ENCODE assay signal across 12 mouse cellular contexts in genomic region chr8:15496248-15496647, GRCm38 (mm10).
A peak's percentile ranks its signal among the peaks of the same experiment; 100 is the strongest.
DNase-seq lines count a peak whose midpoint lies in the region; ATAC-seq lines count a peak whose summit lies in the region.
"Had no signal": no experiment of that assay in that cellular context is flagged by ENCODE, and none has a peak within 500 bp of the region (broad histone marks: within the 10 kb centered on the region; RNA-seq: fewer than 3 reads in every experiment).

No protein-coding gene starts in this region.

- no peaks in the 10 kb centered on the region for H3K9me3 ChIP-seq in hindbrain, embryonic 14.5 days (ENCODE audit: control insufficient read depth, low read length)
- H3K9me3 ChIP-seq in hindbrain, embryonic 13.5 days = no peaks in the 10 kb centered on the region
- no peaks in the 10 kb centered on the region for H3K9me3 ChIP-seq in forebrain, embryonic 16.5 days (ENCODE audit: control insufficient read depth, low read length)
- H3K9me3 ChIP-seq: neural tube, embryonic 13.5 days had no signal

- no peak overlapping the region for H3K4me2 ChIP-seq in hindbrain, embryonic 14.5 days (replicated peaks)
- no peak overlapping the region for H3K4me2 ChIP-seq in hindbrain, embryonic 13.5 days
- H3K4me2 ChIP-seq in forebrain, embryonic 16.5 days (ENCODE audit: low read length) = no peak overlapping the region
- H3K4me2 ChIP-seq: neural tube, embryonic 13.5 days had no signal

- 76% methylated on average over 11 of the region's 11 CpGs for WGBS in hindbrain, embryonic 14.5 days
- 78% methylated on average over 11 of the region's 11 CpGs for WGBS in hindbrain, embryonic 13.5 days
- 64% methylated on average over 11 of the region's 11 CpGs for WGBS in forebrain, embryonic 16.5 days

- H3K4me3 ChIP-seq in hindbrain, embryonic 14.5 days (replicated peaks; ENCODE audit: low read length) = no peak overlapping the region
- H3K4me3 ChIP-seq in hindbrain, embryonic 13.5 days = no peak overlapping the region
- no peak overlapping the region for H3K4me3 ChIP-seq in forebrain, embryonic 16.5 days (replicated peaks; ENCODE audit: low read length)
- H3K4me3 ChIP-seq: neural tube, embryonic 13.5 days had no signal

- H3K27ac ChIP-seq in hindbrain, embryonic 14.5 days = no peak overlapping the region
- H3K27ac ChIP-seq in hindbrain, embryonic 13.5 days = no peak overlapping the region
- peak overlapping the region; percentile 3; the same call in 1 of the 2 replicates for H3K27ac ChIP-seq in forebrain, embryonic 16.5 days (ENCODE audit: low read length)
- H3K27ac ChIP-seq: neural tube, embryonic 13.5 days had no signal

- H3K36me3 ChIP-seq in hindbrain, embryonic 14.5 days (replicated peaks; ENCODE audit: control insufficient read depth, insufficient read depth) = no peaks in the 10 kb centered on the region
- no peaks in the 10 kb centered on the region for H3K36me3 ChIP-seq in hindbrain, embryonic 13.5 days
- no peaks in the 10 kb centered on the region for H3K36me3 ChIP-seq in forebrain, embryonic 16.5 days (ENCODE audit: control insufficient read depth, insufficient read depth)
- H3K36me3 ChIP-seq: neural tube, embryonic 13.5 days had no signal

- no peak for ATAC-seq in hindbrain, embryonic 14.5 days (ENCODE audit: low FRiP score)
- ATAC-seq in hindbrain, embryonic 13.5 days (ENCODE audit: low FRiP score) = no peak
- ATAC-seq in forebrain, embryonic 16.5 days = peak; percentile 85
- ATAC-seq: Patski had no signal

- H3K4me1 ChIP-seq in hindbrain, embryonic 14.5 days (replicated peaks; ENCODE audit: control insufficient read depth, insufficient read depth, low read length) = no peaks in the 10 kb centered on the region
- H3K4me1 ChIP-seq in hindbrain, embryonic 13.5 days (replicated peaks) = no peaks in the 10 kb centered on the region
- no peaks in the 10 kb centered on the region for H3K4me1 ChIP-seq in forebrain, embryonic 16.5 days (replicated peaks; ENCODE audit: control insufficient read depth, insufficient read depth, low read length)

- H3K9ac ChIP-seq in hindbrain, embryonic 14.5 days = no peak overlapping the region
- no peak overlapping the region for H3K9ac ChIP-seq in hindbrain, embryonic 13.5 days
- no peak overlapping the region for H3K9ac ChIP-seq in forebrain, embryonic 16.5 days (replicated peaks; ENCODE audit: low read depth, low read length)
- H3K9ac ChIP-seq: neural tube, embryonic 13.5 days had no signal

- no peaks in the 10 kb centered on the region for H3K27me3 ChIP-seq in hindbrain, embryonic 14.5 days (ENCODE audit: control insufficient read depth, insufficient read depth, low read length)
- no peaks in the 10 kb centered on the region for H3K27me3 ChIP-seq in hindbrain, embryonic 13.5 days
- H3K27me3 ChIP-seq in forebrain, embryonic 16.5 days (replicated peaks; ENCODE audit: control insufficient read depth, insufficient read depth, low read length) = no peaks in the 10 kb centered on the region
- H3K27me3 ChIP-seq: neural tube, embryonic 13.5 days had no signal

- DNase-seq in hindbrain, embryonic 14.5 days (ENCODE audit: low spot score) = peak; percentile 43
- DNase-seq in left cerebral cortex, adult 18-20 months (ENCODE audit: low spot score in 2 of 2) = peak; percentile 70 to 83
- peak; percentile 82 to 91 for DNase-seq in right cerebral cortex, postnatal 10 days (ENCODE audit: low spot score in 2 of 2)
- no peak for DNase-seq in adrenal gland, adult (ENCODE audit: inconsistent age in 2 of 2, low spot score in 1 of 2)
- DNase-seq in embryo, embryonic 10 days (ENCODE audit: low spot score) = no peak
- no peak for DNase-seq in embryo, embryonic 10.5 days (ENCODE audit: low spot score)
- DNase-seq: heart, postnatal 10 days; lung, postnatal 4 days had no signal

Comparison
In these comparisons a context has a peak if more than half of its experiments do, and no peak if none do; other contexts are left out.
1. DNase-seq: peak in hindbrain, embryonic 14.5 days (single experiment), left cerebral cortex, adult 18-20 months (2 of 2) and right cerebral cortex, postnatal 10 days (2 of 2); none in adrenal gland, adult (0 of 2), embryo, embryonic 10 days (single experiment) and embryo, embryonic 10.5 days (single experiment).